Mouse (Mus musculus): ENCODE data around the gene Ifngr2. TPM values are rescaled to one million over a fixed set of nuclear protein-coding genes. Genes with fewer than 3 reads are reported as not detected.

The Ifngr2 gene
- total RNA-seq, 4 experiments from 2014 or later = 25.2 to 37.4 (median 32.2) TPM

DNA sequence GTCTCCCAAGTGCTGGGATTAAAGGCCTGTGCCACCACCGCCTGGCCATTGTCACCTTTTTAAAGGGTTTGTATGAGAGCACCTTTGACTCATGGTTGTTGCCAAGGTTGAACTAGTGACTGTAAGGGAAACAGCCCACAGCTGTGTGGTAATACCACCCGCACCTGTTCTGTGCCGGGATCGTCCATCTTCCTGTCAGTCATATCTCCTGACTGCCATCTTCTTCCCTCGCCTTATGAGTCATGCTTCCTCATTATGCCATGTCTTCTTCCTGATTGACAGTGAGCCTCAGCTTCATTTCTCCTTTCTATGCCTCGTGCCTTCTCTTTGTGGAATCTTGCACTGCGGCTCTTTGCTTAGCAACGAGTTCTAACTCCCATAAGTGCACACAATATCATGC is 60.1 kb downstream of the Ifngr2 start:
- no peak for DNase-seq (ENCODE audit: low spot score in 2 of 2)

DNA sequence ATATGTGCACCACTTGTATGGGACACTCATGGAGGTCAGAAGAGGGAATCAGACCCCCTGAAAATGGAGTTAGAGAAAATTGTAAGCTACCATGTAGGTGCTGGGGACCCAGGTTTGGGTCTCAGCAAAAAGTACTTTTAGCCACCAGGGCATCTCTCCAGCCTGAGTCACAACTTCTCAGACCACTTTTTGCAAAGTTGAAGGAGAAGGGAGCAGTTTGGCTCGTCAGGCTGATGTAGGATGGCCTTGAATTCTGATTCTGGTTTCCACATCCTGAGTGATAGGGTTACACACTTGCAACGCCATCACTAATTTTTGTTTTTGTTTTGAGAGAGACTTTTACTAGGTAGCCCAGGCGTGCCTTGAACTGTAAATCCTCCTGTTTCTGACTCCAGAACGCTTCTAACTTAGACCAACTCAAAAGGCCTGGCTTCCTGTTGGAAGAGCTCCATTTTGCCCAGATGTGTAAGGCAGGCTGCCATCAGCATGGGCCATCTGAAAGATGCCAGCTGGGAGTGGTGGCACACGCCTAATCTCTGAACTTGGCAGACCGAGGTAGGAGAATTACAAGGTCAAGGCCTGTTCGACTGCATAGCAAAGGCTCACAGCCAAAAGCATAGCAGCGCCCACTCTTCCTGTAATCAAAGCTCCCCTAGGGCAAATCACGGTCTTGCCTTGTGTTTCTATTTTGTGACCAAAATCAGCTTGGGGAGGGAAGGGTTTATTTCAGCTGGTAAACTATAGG is 62.8 kb downstream of the Ifngr2 start:
- no peak for DNase-seq (ENCODE audit: low spot score in 2 of 2)

DNA sequence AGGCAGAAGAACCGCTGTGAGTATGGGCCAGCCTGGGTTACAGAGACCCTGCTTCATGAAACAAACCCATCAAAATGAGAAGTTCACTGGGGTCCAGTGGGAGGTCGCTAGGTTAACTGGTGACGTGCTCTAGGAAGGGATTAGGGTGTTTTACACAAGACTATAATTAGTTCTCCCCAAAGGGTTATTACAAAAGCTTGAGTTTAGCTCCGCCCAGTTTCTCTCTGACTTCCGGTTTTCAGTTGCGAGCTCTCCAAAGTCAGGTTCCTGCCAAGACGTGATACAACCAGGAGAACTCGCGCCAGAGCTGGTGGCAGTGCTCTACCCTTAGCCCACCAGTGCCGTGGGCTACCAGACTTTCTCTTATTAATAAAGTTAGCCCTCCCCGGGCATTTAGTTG is 64.4 kb downstream of the Ifngr2 start:
- no peak for DNase-seq (ENCODE audit: low spot score in 2 of 2)

DNA sequence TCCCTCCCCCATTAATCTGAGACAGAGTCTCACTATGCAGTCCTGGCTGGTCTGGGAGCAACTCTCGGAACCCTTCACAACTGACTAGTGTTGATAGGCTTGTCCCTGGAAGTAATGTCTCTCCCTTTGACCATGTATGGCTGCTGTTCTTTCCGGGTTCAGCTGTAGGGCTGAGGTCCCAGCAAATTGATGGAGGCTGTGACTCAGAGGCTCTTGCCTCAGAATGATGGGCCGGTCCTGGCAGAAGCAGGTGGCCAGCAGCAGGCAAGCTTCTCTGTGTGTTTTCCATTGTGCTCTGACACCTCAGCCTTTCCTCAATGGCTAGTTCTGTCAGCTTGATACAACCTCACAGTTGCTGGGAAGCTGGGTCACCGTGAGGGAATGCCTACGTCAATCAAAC is 65.7 kb downstream of the Ifngr2 start:
- DNase-seq (ENCODE audit: low spot score in 2 of 2) = no peak

DNA sequence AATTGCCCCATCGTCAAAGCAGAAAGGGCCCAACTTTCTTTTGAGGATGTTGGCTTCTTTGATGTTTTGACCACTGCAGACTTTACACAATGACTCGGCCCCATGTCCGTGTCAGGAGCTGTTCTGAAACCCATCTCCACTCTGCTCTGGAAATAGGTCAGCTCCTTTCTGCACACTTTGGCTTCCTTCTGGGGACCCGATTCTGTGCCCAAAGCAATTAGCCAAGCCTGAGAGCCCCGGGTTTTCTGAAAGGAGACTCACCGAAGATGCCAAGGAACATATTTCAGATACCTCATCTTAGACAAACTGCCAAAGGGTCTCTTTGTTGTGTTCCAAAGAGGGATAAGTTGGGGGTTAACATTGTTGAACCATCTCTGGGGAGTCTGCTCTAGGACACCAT is 67.7 kb downstream of the Ifngr2 start:
- no peak for DNase-seq (ENCODE audit: low spot score in 2 of 2)

Small RNA genes lying within 50 kb of the gene (microRNA-seq; reads per million reads assigned to microRNA genes)
- 0 reads per million in 2 experiments for gene Mir6367

Other genes starting within 250 kb of the Ifngr2 start
- 10 to 100 TPM; 20.8 to 40.4 (median 27.7) TPM for gene Ifnar2, start 174.3 kb upstream of the Ifngr2 start, total RNA-seq (2022)
- not detected for gene Gm21970, start 155.4 kb upstream of the Ifngr2 start, total RNA-seq (2022)
- 10 to 100 TPM; 10.9 to 14.4 (median 11.8) TPM for gene Il10rb, start 140.9 kb upstream of the Ifngr2 start, total RNA-seq (2022)
- gene Ifnar1, start 61.8 kb upstream of the Ifngr2 start, total RNA-seq (2022) = 10 to 100 TPM; 45.4 to 56.2 (median 49.8) TPM
- 10 to 100 TPM; 72.6 to 76.5 (median 74.7) TPM for gene Tmem50b, start 50.7 kb downstream of the Ifngr2 start, total RNA-seq (2022)
- gene Dnajc28, start 72.0 kb downstream of the Ifngr2 start, total RNA-seq (2022) = 1 to 10 TPM; 6.8 to 9.5 (median 8.1) TPM
- gene Gart, start 99.9 kb downstream of the Ifngr2 start, total RNA-seq (2022) = 10 to 100 TPM; 50.3 to 59.8 (median 55.9) TPM
- 100 to 1,000 TPM; 216 to 228 (median 219) TPM for gene Son, start 100.4 kb downstream of the Ifngr2 start, total RNA-seq (2022)
- gene Donson, start 141.7 kb downstream of the Ifngr2 start, total RNA-seq (2022) = 10 to 100 TPM; 17.7 to 27.2 (median 21.5) TPM
- gene Cryzl1, start 181.9 kb downstream of the Ifngr2 start, total RNA-seq (2022) = 100 to 1,000 TPM; 104 to 116 (median 112) TPM
- 100 to 1,000 TPM; 116 to 158 (median 148) TPM for gene Itsn1, start 182.2 kb downstream of the Ifngr2 start, total RNA-seq (2022)